Mouse (Mus musculus): ENCODE results near the gene Mapk10.

- TF ChIP-seq POLR2A (IDR thresholded peaks at IDR 0.05; ENCODE audit: control insufficient read depth, extremely low read depth, insufficient read depth, low read length, poor library complexity) (no peak), CTCF (IDR thresholded peaks at IDR 0.05; ENCODE audit: borderline replicate concordance, control insufficient read depth, extremely low read depth, insufficient read depth, low read length, poor library complexity) (no peak)
Measured at GRCm38 (mm10) chr5:102889163-102889488, 322.0 kb downstream of the Mapk10 start.

Measured in thymus, adult 2 months (tissue).